Mouse (Mus musculus) embryonic facial prominence, embryonic 10.5 days (tissue): Measurements from ENCODE around the gene Phf21a. TPM values are rescaled to one million over a fixed set of nuclear protein-coding genes. Genes with fewer than 3 reads are reported as not detected.
A peak's percentile ranks its signal among the peaks of the same experiment; 100 is the strongest.

Source experiments
- DNase-seq: peaks from one replicate; pipeline ENCODE4 v3.0.0-alpha.2; 2017; ENCODE audit warnings: low spot score
- H3K27ac ChIP-seq: fragments of 300-500 bp; sonication (generic); replicated peaks from 2 replicates; pipeline ENCODE4 v1.5.1; 2016; ENCODE audit warnings: mild to moderate bottlenecking
- H3K27me3 ChIP-seq: fragments of 300-500 bp; sonication (generic); replicated peaks from 2 replicates; pipeline ENCODE4 v1.6.1; 2016; ENCODE audit warnings: low read depth, mild to moderate bottlenecking; ENCODE audit not compliant: poor library complexity, severe bottlenecking
- H3K36me3 ChIP-seq: fragments of 300-500 bp; sonication (generic); replicated peaks from 2 replicates; pipeline ENCODE4 v1.6.1; 2016; ENCODE audit warnings: mild to moderate bottlenecking, moderate library complexity
- H3K4me1 ChIP-seq: fragments of 300-500 bp; sonication (generic); 2 replicates; pipeline ENCODE4 v1.6.1; 2016
- H3K4me3 ChIP-seq: fragments of 300-500 bp; sonication (generic); 2 replicates; pipeline ENCODE4 v1.5.1; 2016; ENCODE audit warnings: mild to moderate bottlenecking, moderate library complexity
- H3K9me3 ChIP-seq: fragments of 300-500 bp; sonication (generic); 2 replicates; pipeline ENCODE4 v1.6.1; 2016; ENCODE audit warnings: mild to moderate bottlenecking
- WGBS: fragments of 180-500 bp; shearing (Covaris S2); methylation state at CpG from one replicate; pipeline ENCODE4 v1.1.7; 2016; 5-methylcytosine and 5-hydroxymethylcytosine counted together
- polyA plus RNA-seq: library from polyadenylated mRNA; unstranded; fragments of >200 nt; fragmentation: Nextera tagmentation; extraction: Ambion mirVana; gene quantifications from 2 replicates; pipeline ENCODE4 v1.2.1, GENCODE M21; 2016

Gene Phf21a
- polyA plus RNA-seq, 1 experiment from 2014 or later = 41.3 TPM

DNA sequence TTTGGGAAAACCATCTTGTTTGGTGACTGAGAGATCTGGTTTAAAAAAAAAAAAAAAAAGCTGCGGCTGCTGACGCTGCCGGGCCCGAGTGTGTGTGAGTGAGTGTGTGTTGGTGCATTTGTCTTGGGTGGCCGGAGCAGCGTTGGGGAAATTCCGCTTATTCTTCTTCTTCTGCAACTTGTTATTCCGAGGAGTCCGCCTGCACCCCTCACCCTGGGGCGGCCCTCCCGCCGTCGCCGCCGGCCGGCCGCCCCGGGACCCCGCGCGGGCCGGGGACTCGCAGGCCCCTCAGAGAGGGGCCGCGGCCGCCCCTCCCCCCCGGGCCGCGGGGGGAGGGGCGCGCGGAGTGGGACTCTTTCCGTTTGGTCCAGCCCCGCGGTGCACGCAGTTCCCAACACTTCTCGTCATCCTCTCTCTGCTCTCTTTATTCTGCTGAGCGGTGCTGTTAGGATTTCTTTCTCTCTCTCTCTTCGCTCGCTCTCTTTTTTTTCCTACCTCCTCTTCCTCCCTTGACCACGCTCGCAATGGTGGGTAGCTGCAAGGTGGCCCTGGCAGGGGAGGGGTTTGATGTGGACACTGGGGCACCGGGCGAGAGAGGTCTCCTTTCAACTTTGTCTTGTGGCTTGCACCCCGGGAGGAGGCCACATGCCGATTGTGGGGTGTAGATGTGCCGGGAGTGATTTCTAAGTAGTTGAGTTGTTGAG, 92.3 kb downstream of the Phf21a start:
- peak; percentile 77 for DNase-seq
- Histone ChIP-seq H3K4me1 (peaks cover 49% of the 10 kb centered on the region), H3K36me3 (no peaks in the 10 kb centered on the region), H3K27ac (peak overlapping the region; percentile 99), H3K4me3 (peak overlapping the region; percentile 87), H3K27me3 (no peaks in the 10 kb centered on the region), H3K9me3 (no peaks in the 10 kb centered on the region)
- WGBS = under 1% methylated on average over 47 of the region's 47 CpGs

DNA sequence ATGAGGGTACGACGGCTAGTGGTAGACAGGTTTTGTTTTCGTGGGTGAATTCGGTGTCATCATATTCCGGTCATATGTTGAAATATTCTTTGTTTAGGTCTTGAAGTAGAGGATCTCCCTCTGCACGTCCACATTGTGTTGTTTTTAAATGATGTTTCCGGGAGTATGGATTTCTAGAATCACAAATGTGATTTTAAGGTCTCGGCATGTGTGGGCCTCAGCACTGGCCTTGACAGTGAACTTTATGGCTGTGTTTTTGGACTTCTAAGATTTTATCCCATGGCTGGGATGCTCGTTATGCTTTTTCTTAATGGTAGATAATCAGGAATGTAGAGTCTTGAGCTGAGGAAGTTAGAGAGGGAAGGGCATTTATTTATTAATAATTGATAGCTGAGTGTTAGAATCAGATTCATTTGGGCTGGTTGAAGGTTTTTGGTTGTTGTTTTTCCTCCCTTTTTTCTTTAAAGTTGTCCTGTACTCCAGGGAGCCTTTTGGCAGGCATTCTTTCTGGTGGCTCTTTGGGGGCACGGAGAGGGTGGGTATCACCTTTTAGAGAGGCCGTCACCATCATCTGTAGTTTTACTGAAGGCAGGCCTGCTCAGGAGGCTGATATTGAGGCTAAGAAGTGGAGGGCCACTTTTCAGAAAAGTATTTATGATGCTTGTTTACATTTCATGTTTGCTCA, 93.0 kb downstream of the Phf21a start:
- DNase-seq = no peak
- H3K9me3 ChIP-seq = no peaks in the 10 kb centered on the region
- peak overlapping the region; percentile 99 for H3K27ac ChIP-seq
- H3K27me3 ChIP-seq = no peaks in the 10 kb centered on the region
- 0 out of 2 replicates have a peak, but pooled peaks cover under 1% of the 10 kb centered on the region for H3K36me3 ChIP-seq
- peak overlapping the region; percentile 87 for H3K4me3 ChIP-seq
- peaks cover 49% of the 10 kb centered on the region for H3K4me1 ChIP-seq
- WGBS = 13% methylated on average over 11 of the region's 11 CpGs

DNA sequence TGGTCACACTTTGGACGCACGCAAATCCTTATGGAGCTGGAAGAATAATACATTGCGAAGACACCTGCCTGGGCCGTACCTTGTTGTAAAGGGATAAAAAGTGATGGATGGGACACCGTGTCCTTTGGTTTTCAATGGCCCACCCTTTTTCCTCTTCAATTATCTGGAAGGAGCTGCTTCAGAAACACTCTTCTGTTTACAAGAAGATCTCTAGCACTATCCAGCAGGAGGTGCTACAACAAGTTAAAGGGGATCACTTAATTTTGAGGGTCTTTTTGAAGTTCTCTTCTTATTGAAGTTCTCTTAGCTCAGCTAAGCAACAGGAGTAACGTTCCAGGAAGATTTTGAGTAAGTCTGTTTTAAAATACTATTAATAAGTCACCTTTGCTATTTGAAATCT, 94.1 kb downstream of the Phf21a start:
- 71% methylated on average over 6 of the region's 6 CpGs for WGBS
- 0 out of 2 replicates have a peak, but pooled peaks cover 3% of the 10 kb centered on the region for H3K36me3 ChIP-seq
- H3K4me1 ChIP-seq = peaks cover 42% of the 10 kb centered on the region
- H3K27me3 ChIP-seq = no peaks in the 10 kb centered on the region
- peak overlapping the region; percentile 87 for H3K4me3 ChIP-seq
- H3K27ac ChIP-seq = no peak overlapping the region
- DNase-seq = no peak
- H3K9me3 ChIP-seq = no peaks in the 10 kb centered on the region

DNA sequence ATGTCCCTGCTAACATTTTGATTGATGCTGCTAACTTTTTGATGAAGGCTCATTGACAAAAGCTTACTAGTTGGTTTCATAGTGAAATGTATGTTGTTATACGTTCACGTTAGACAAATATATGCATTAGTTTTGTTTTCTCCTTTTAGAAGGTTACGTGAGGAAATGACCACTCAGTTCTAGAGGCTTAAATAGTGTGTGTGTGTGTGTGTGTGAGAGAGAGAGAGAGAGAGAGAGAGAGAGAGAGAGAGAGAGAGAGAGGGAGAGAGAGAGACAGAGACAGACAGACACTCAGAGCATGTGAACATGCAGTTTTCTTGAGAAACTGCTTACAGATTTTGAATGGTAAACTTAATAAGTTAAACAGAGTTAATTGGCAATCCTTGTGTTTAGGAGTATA, 95.8 kb downstream of the Phf21a start:
- Histone ChIP-seq H3K4me3 (peak overlapping the region; percentile 87; the same call in 1 of the 2 replicates), H3K4me1 (peaks cover 41% of the 10 kb centered on the region), H3K27ac (no peak overlapping the region), H3K36me3 (0 out of 2 replicates have a peak, but pooled peaks cover 3% of the 10 kb centered on the region), H3K9me3 (no peaks in the 10 kb centered on the region), H3K27me3 (no peaks in the 10 kb centered on the region)
- WGBS = 79% methylated on average over 3 of the region's 3 CpGs
- no peak for DNase-seq

DNA sequence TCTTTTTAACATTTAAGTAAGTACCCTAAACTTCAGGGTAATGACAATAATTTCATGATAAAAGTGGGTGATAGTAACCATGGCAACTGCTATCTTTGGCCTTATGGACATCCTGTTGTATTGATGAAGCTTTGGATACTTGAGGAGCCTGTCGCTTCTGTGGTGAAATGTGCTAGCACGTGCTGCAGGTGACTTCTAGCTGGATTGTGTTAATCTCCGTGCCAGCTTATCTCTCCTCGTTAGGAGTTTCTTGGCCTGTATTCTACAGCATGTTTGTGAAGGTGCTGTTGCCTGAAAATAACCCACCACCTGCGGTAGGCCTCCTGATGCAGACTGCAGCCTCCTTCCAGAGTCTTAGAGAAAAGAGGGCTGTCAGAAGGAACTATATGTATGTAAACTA, 98.0 kb downstream of the Phf21a start:
- H3K9me3 ChIP-seq = no peaks in the 10 kb centered on the region
- H3K4me1 ChIP-seq = peaks cover 35% of the 10 kb centered on the region
- H3K27me3 ChIP-seq = no peaks in the 10 kb centered on the region
- 0 out of 2 replicates have a peak, but pooled peaks cover 3% of the 10 kb centered on the region for H3K36me3 ChIP-seq
- no peak for DNase-seq
- no peak overlapping the region for H3K27ac ChIP-seq
- WGBS = 72% methylated on average over 5 of the region's 5 CpGs
- H3K4me3 ChIP-seq = no peak overlapping the region

DNA sequence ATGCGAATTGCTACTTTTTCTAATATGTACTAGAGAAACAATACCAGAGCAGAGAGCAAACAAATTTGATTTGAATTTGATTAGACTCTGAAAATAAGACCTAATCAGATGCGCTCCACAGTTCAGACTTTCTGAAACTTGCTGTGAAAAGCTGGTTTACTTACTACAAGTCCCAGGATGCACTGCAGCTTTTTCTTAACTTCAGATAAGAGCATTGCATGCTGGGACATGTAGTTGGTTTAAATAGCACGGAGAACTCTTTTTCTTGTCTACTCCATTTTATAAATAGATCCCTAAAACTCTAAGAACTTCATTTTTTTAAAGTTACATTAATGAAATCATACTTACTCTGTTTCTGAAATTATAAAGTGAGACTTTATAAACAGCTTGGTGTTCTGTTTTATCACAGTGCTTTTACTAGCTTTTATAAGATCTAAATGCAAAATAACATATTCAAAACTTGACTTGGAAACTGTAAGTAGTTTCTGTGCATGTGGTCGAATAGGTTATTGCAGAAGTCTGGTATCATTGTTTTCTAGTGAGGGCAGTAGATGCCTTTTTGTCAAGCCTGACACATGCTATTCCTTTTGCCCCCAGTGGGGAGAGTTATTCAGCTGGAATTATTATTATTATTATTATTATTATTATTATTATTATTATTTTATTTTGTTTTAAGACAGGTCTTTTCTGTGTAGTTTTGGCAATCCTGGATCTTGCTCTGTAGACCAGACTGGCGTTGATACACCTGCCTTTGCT, 99.1 kb downstream of the Phf21a start:
- Histone ChIP-seq H3K9me3 (no peaks in the 10 kb centered on the region), H3K27me3 (no peaks in the 10 kb centered on the region), H3K4me1 (peaks cover 25% of the 10 kb centered on the region), H3K36me3 (0 out of 2 replicates have a peak, but pooled peaks cover 3% of the 10 kb centered on the region), H3K27ac (no peak overlapping the region), H3K4me3 (no peak overlapping the region)
- 81% methylated on average over 5 of the region's 5 CpGs for WGBS
- DNase-seq = no peak

DNA sequence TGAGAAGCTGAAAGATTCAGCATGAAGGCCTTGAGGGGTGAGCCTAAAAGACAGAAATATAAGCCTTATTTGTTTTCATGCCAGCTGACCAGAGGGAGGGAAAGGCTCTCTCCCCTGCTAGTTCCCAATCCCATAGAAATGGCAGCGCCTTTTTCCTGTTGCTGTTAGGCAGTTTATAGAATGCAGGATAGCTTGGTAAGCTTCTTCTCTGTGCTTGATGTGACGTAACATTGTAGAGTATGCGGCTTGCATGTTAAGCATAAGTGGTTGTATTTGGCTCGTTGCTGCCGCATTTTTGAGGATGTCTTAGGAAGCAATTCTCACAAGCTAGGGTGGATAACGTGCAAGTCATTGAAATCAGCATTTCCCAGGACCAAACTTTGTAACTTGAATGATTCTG, 105.2 kb downstream of the Phf21a start:
- H3K27ac ChIP-seq = no peak overlapping the region
- H3K9me3 ChIP-seq = no peaks in the 10 kb centered on the region
- no peak for DNase-seq
- 77% methylated on average over 6 of the region's 6 CpGs for WGBS
- H3K4me3 ChIP-seq = no peak overlapping the region
- H3K36me3 ChIP-seq = 0 out of 2 replicates have a peak, but pooled peaks cover 4% of the 10 kb centered on the region
- H3K27me3 ChIP-seq = no peaks in the 10 kb centered on the region
- H3K4me1 ChIP-seq = 0 out of 2 replicates have a peak, but pooled peaks cover 3% of the 10 kb centered on the region

DNA sequence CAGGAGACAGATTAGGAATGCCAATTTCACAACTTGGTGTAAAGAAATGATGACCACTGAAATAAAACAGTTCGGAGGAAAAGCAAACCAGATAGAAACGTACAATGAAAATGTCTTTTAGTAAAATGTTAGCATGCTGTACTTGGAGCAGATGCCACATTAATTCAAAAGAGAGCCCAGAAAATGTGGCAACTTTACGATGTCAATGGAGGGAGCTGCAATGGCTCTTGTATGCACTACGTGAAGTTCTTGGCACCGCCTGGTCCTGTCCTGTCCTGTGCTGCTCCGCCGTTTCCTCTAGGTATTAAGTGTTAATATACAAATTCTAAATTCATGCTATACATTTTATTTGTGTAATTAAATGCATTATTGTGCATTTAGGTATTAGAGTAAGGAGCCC, 105.8 kb downstream of the Phf21a start:
- DNase-seq = no peak
- H3K9me3 ChIP-seq = no peaks in the 10 kb centered on the region
- 0 out of 2 replicates have a peak, but pooled peaks cover 4% of the 10 kb centered on the region for H3K36me3 ChIP-seq
- H3K4me3 ChIP-seq = no peak overlapping the region
- 0 out of 2 replicates have a peak, but pooled peaks cover 3% of the 10 kb centered on the region for H3K4me1 ChIP-seq
- WGBS = 90% methylated on average over 7 of the region's 7 CpGs
- no peak overlapping the region for H3K27ac ChIP-seq
- H3K27me3 ChIP-seq = no peaks in the 10 kb centered on the region

DNA sequence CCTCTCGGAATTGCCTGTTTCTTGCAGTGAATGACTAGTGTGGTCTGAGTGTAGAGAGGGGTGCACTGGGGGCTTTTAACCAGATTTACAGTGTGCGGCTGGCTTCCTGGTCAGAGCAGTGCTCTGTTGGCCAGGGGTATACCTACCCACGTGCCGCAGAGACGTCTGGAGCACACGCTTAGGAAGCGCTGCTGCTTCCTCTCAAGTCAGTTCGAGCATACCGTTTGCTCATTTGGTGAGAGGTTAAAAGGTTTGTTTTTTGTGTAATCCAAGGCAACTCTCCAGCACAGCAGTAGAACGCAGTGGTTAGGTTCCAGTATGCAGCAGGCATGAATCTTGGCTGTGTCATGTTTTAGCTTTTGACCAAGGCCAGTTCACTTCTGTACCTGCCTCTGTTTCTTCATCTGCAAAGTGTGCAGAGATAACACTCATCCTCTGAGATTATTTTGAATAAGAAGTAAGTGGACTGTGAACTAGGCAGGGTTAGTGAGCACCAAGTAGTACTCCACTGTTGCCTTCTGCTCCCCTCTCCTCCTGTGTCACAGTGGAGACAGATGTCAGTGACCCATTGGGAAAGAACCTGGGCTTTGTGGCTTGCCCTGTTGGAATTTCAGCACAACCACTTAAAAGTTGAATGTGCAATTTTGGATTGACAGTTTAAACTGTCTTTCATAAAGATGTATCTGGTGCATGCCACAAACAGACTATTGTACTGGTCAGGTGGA, 106.8 kb downstream of the Phf21a start:
- Histone ChIP-seq H3K4me3 (no peak overlapping the region), H3K27ac (no peak overlapping the region), H3K4me1 (0 out of 2 replicates have a peak, but pooled peaks cover 3% of the 10 kb centered on the region), H3K36me3 (0 out of 2 replicates have a peak, but pooled peaks cover 7% of the 10 kb centered on the region), H3K9me3 (no peaks in the 10 kb centered on the region), H3K27me3 (no peaks in the 10 kb centered on the region)
- DNase-seq = no peak
- 68% methylated on average over 10 of the region's 10 CpGs for WGBS

DNA sequence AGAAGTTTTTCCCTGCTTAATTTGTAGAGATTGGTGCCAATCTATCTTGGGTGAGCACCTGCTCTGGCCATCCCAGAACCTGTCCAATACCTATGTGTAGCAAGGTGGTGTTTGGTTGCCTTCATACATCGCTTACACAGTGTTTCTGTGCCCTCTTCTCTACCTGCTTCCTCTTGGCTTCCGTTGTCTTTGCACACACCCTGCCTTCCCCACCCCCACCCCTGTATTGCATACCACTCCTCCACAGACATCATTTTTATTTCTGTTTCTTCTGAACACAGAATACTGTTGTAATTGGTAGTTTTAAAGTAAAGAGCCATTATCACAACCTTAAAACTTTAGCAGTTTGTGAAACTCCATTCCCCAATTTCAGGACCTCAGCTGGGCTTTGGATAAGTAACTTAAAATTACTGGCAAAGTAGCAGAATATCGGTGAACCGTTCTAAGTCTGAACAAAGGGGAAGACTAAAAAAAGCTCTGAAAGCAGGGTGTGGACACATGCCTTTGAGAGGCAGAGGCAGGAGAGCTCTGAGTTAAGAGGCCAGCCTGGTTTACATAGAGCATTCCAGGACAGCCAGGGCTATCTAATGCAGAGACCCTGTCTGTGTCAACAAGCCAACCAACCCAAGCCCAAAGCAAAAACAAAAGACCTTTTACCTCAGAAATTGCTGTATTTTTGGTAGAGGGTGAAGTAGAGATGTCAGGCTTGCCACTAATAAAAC, 109.6 kb downstream of the Phf21a start:
- Histone ChIP-seq H3K27ac (no peak overlapping the region), H3K27me3 (no peaks in the 10 kb centered on the region), H3K36me3 (0 out of 2 replicates have a peak, but pooled peaks cover 4% of the 10 kb centered on the region), H3K4me3 (no peak overlapping the region), H3K9me3 (no peaks in the 10 kb centered on the region), H3K4me1 (peaks cover 16% of the 10 kb centered on the region)
- 81% methylated on average over 4 of the region's 4 CpGs for WGBS
- DNase-seq = no peak

DNA sequence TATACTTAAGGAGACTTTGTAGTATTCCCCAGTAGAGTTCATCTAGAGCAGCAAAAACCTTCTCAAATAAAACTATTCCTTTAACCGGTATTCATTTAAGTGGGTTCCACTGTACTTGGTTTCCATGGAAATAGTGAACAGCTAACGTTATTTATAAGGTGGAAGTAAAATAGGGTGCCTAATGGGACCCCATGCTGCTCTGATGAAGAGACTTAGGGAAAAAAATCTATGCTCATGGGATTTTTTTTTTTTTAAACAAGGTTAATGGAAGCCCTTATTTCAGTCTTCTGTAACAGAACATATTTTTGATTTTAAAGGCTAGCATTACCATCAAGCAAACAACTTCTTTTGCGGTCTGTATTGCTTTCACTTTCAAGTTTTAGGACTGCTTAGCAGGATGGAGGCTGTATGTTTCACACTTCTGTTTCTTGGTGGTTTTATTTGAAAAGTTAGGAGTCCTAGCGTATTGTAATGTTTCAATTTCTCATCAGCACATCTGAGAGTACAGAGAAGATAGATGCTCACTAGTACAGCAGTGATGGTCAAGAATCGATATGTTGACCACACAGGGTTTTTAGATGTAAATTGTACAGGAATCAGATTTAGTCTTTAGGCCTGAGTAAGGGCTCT, 112.2 kb downstream of the Phf21a start:
- Histone ChIP-seq H3K9me3 (no peaks in the 10 kb centered on the region), H3K27me3 (no peaks in the 10 kb centered on the region), H3K27ac (no peak overlapping the region), H3K4me1 (peaks cover 13% of the 10 kb centered on the region), H3K4me3 (no peak overlapping the region), H3K36me3 (0 out of 2 replicates have a peak, but pooled peaks cover 3% of the 10 kb centered on the region)
- DNase-seq = no peak
- WGBS = 86% methylated on average over 5 of the region's 5 CpGs
